Mouse (Mus musculus) ES-Bruce4 (cell line): ENCODE measurements around the gene Mif4gd.

Source experiments
- CTCF ChIP-seq: IDR thresholded peaks from one replicate; pipeline ENCODE4 v1.8.1; 2011; ENCODE audit warnings: low read depth, low read length
- POLR2A ChIP-seq: IDR thresholded peaks from one replicate; pipeline ENCODE4 v1.8.1; 2011; ENCODE audit warnings: low read length; ENCODE audit not compliant: insufficient read depth

GRCm38 (mm10) chr11:115643265-115643664 is 30.5 kb upstream of the Mif4gd start:
- TF ChIP-seq CTCF (no peak), POLR2A (no peak)
